ENCODE assay signal across 13 mouse cellular contexts in genomic region chr12:16135602-16136213, GRCm38 (mm10).
DNase-seq lines count a peak whose midpoint lies in the region; ATAC-seq lines count a peak whose summit lies in the region.
"Had no signal": no experiment of that assay in that cellular context is flagged by ENCODE, and none has a peak within 500 bp of the region (broad histone marks: within the 10 kb centered on the region; RNA-seq: fewer than 3 reads in every experiment).

No protein-coding gene starts in this region.

- peak; percentile 12 to 27 for DNase-seq in spleen, adult 18-20 months
- DNase-seq in spleen, postnatal 14 days (ENCODE audit: low spot score in 2 of 2) = no peak
- DNase-seq in brain, adult 2 months (ENCODE audit: low read depth, low spot score) = peak; percentile 89
- peak; percentile 59 for DNase-seq in layer of hippocampus, adult 9-11 months
- peak; percentile 49 to 52 for DNase-seq in right cerebral cortex, postnatal 10 days (ENCODE audit: low spot score in 2 of 2)
- no peak for DNase-seq in adrenal gland, adult 18-20 months (ENCODE audit: low spot score in 2 of 2)
- DNase-seq in gastrocnemius, postnatal 14 days = no peak
- DNase-seq: heart, postnatal 36 days; liver, embryonic 13.5 days had no signal

- no peak overlapping the region for H3K4me2 ChIP-seq in forebrain, embryonic 13.5 days
- H3K4me2 ChIP-seq: kidney, embryonic 15.5 days; liver, embryonic 13.5 days; midbrain, embryonic 12.5 days had no signal

- H3K4me3 ChIP-seq in forebrain, embryonic 13.5 days = no peak overlapping the region
- H3K4me3 ChIP-seq: erythroblast, embryonic 14.5 days; kidney, embryonic 15.5 days; liver, embryonic 13.5 days; midbrain, embryonic 12.5 days had no signal

- H3K4me1 ChIP-seq in forebrain, embryonic 13.5 days = no peaks in the 10 kb centered on the region
- H3K4me1 ChIP-seq: kidney, embryonic 15.5 days; midbrain, embryonic 12.5 days had no signal

- no peaks in the 10 kb centered on the region for H3K36me3 ChIP-seq in forebrain, embryonic 13.5 days (ENCODE audit: poor library complexity, severe bottlenecking)
- H3K36me3 ChIP-seq: kidney, embryonic 15.5 days; liver, embryonic 13.5 days; midbrain, embryonic 12.5 days had no signal

- H3K9ac ChIP-seq in forebrain, embryonic 13.5 days = no peak overlapping the region
- H3K9ac ChIP-seq: kidney, embryonic 15.5 days; liver, embryonic 13.5 days; midbrain, embryonic 12.5 days had no signal

- intact Hi-C loops in gastrocnemius, postnatal 14 days (cut with DNase I; ENCODE audit: low total_unique reads) = no loop called here

- 30% methylated on average over 4 of the region's 4 CpGs for WGBS in forebrain, embryonic 13.5 days

- no peaks in the 10 kb centered on the region for H3K9me3 ChIP-seq in forebrain, embryonic 13.5 days (replicated peaks)
- H3K9me3 ChIP-seq: kidney, embryonic 15.5 days; liver, embryonic 13.5 days; midbrain, embryonic 12.5 days had no signal

- no peaks in the 10 kb centered on the region for H3K27me3 ChIP-seq in forebrain, embryonic 13.5 days
- H3K27me3 ChIP-seq: kidney, embryonic 15.5 days; liver, embryonic 13.5 days; midbrain, embryonic 12.5 days had no signal

- H3K27ac ChIP-seq in forebrain, embryonic 13.5 days = no peak overlapping the region
- H3K27ac ChIP-seq: kidney, embryonic 15.5 days; liver, embryonic 13.5 days; midbrain, embryonic 12.5 days had no signal

- ATAC-seq in forebrain, embryonic 13.5 days = no peak

Comparison
In these comparisons a context has a peak if more than half of its experiments do, and no peak if none do; other contexts are left out.
1. DNase-seq: peak in spleen, adult 18-20 months (2 of 2), brain, adult 2 months (single experiment), layer of hippocampus, adult 9-11 months (single experiment) and right cerebral cortex, postnatal 10 days (2 of 2); none in spleen, postnatal 14 days (0 of 2), adrenal gland, adult 18-20 months (0 of 2) and gastrocnemius, postnatal 14 days (single experiment).